Mouse (Mus musculus) retina, postnatal 1 day (tissue): ENCODE measurements around the gene Mbnl2.

Experiments used
- DNase-seq: peaks from one replicate; pipeline ENCODE4 v3.0.0-alpha.2; 2012

Mbnl2 gene

DNA sequence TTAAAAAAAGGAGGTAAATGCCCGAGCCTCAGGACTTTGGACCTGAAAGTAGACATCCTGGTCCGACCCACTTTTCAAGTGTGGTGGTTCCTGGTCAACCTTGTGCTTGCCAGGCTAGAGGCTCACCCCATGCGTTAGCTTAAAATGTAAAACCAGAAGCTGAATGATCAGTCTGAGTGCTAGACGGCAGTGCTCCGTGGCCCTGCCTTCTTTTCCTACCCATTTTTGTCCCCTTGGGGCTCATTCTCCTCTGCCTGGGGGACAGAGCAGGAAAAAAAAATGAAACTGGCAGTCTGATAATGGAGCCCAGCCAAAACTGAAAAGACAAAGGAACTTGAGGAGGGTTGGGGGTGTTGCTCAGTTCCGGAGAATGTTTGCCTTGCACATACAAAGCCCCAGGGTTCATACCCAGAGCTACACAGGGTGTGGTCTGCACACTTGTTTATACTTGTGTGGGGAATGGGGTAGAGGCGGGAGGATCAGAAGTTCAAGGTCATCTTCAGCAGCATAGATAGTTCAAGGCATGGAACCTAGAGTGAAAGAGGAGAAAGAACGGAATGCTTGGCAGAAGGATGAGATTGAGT, 87.0 kb downstream of the Mbnl2 start:
- peak; percentile 19 for DNase-seq

DNA sequence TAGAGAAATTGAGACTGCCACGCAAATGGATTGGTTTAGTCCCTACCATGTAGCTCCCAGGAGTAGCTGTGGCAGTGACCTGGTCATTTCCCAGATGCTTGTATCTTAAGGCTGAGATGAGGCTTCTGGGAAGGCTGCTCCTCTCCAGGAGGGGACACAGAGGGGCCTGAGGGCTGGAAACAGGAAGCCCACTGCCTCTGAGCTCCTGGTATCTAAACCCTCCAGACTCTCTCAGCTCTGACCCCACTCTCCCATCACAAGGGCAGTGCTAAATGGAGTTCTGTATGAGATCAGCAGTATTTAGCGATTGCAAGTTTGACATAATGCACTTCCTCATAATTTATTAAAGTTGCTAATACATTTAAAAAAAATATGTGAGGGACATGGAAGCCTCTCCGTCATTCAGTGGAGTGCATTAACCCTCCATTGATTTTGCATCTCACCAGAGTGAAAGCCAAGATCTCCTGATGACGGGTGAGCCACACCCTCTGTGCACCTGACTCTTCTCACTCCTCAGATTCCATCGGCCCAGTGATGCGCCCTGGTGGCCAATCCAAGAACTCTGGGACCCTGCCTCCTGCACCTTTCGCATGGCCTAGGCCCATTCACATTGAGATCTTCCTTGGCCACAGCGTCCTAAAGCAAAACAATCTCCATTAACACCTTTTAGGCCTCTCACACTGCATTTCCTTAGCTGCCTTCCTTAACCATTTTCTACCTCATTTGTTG, 87.8 kb downstream of the Mbnl2 start:
- no peak for DNase-seq

DNA sequence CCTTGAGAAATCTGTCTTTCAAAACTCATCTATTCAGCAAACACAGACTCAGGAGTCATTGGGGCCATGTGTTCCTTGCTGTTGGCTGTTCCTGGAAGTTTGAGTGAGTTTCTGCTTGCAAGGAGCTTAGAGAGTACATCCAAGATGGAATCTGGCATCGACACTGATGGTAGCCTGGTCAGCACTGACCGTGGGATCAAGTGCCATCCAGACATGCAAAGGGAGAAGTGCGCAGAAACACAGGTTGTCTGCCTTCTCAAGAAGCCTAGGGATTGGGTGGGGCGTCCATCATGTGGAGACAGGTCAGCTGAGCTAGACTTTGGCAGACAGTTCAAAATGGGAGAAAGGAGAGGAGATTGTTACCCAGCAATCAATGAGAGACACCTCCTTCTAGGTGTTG, 89.6 kb downstream of the Mbnl2 start:
- no peak for DNase-seq

DNA sequence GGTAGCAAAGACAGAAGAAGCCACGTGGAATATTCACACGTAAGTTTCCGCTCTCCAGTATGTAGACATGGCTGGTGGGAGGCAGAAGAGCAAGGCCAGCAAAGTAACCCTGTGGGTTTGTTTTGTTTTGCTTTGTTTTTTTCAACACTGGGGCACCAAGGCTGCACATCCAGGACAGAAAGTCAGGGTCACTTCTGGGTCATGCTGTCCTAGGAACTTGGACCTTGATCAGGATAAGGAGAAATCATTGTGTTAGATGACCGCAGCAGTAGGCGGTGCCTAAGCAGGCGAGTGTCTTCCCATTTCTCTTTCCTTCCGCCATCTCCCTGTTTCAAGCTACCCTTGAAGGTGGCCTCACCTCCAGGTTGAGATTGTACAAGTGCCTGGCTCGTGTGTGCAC, 91.5 kb downstream of the Mbnl2 start:
- no peak for DNase-seq

DNA sequence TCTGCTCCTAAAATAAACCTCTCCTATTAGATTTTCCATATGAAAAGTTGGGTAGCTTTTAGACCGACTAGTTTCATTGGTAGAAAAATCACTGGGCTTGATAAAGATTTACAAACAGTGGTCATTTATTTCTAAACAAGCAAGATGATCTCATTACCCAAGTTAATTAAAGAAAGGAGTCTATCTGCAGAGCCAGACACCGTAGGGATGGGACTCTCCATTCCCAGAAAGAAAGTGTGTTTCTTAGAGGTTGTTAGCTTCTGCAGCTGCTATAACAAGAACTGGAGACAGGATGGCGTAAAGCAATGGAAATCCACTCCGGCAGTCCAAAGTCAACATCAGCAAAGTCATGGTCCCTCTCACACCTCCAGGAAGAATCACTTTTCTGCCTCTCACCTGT, 92.1 kb downstream of the Mbnl2 start:
- DNase-seq: no peak

DNA sequence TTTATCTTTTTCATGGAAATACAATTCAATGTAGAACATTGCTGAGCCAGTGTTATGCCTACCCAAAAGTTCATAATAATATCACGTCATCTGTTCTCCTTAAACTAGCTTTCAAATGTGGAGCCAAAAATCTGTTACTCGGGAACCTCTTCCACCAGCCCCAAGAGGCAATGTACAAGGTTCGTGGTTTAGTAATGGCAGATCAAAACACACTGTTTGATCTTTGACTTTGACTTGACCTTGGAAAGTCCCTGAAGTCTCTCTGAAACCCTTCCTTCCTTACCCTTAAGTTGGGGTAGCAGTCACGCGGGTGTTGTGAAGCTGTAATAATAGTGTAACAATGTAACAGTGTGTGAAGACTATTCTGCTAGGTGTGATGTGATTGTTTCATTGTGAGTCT, 93.0 kb downstream of the Mbnl2 start:
- DNase-seq: no peak

DNA sequence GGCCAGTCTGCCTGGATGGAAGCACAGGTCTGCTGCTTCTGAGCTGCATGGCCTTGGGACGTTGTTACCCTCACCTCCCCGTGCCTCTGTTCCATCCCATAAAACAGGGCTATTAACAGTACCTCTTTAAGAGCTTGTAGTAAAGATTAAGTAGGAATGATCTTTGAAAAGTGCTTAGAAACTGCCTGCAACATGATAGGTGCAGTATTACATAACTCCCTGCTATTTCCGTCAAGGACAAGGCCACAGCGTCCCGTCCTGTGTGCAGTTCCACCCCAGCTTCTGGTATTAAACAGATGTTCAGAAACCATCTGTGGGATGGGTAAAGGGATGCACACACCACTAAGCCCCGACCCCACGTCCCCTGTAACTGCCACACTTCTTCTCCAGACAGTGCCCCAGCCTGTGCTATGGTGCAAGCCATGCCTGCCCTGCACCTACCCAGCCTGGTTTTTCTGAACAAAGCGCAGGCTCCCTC, 93.5 kb downstream of the Mbnl2 start:
- no peak for DNase-seq

DNA sequence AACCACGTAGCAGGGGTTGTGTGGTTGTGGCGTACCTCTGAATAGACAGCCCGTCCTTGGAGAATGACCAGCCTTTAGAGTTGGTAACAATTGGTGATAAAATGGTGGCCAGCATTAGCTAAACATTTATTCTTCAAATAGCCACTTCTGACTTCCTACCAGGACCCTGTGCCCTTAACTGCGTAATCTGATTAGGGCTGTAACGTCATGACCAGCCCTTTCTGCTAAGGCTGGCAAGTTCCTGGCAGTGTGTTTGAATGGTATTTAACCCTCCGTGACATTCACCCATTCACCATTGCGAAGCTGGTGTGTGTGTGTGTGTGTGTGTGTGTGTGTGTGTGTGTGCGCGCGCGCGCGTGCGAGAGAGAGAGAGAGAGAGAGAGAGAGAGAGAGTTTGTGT, 94.6 kb downstream of the Mbnl2 start:
- no peak for DNase-seq

- DNase-seq: no peak
Measured at GRCm38 (mm10) chr14:120370631-120371030, 95.2 kb downstream of the Mbnl2 start.

GRCm38 (mm10) chr14:120371174-120371573, 95.7 kb downstream of the Mbnl2 start:
- DNase-seq: no peak

- DNase-seq: no peak
Measured at GRCm38 (mm10) chr14:120373026-120374024, 97.9 kb downstream of the Mbnl2 start.

DNA sequence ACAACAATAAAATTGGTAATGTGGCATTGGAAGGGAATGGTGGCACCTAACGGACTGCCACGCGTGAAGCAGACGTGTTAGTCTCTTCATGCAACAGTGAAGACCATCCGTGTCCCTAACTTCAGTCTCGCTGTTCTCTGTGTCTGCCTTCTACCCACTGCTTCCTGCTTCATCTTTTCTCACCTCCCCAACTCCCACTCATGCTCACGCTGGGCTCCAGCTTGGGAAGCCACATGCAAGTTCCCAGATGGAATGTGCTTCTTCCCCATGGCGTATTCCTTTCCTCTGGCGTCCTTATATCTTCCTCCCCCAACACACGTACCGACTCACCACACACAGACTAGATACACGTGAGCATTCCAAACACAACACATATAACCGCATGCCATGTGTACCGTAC, 99.3 kb downstream of the Mbnl2 start:
- no peak for DNase-seq

- no peak for DNase-seq
Measured at GRCm38 (mm10) chr14:120377192-120377591, 101.7 kb downstream of the Mbnl2 start.

- DNase-seq: no peak
Measured at GRCm38 (mm10) chr14:120378002-120378401, 102.5 kb downstream of the Mbnl2 start.

DNA sequence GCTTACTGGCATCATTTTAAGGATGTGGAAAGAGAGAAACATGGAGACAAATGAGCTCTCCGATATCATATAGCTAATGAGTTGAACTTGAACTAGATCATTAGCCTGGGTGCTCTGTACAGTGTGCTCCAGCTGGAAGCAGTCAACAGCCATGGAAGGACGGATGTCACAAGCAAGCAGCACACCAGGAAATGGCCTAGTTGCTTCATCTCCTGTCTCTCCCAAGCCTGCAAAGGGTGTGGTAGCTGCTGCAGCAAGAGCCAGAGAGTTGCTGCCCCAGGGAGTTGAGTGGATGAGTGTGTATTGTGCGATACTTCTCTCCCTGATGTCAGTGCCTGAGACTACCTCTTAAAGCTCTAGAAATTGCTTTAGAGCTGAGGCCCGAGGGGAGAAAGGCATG, 104.2 kb downstream of the Mbnl2 start:
- no peak for DNase-seq

GRCm38 (mm10) chr14:120381378-120382134, 106.1 kb downstream of the Mbnl2 start:
- DNase-seq: peak; percentile 73

DNA sequence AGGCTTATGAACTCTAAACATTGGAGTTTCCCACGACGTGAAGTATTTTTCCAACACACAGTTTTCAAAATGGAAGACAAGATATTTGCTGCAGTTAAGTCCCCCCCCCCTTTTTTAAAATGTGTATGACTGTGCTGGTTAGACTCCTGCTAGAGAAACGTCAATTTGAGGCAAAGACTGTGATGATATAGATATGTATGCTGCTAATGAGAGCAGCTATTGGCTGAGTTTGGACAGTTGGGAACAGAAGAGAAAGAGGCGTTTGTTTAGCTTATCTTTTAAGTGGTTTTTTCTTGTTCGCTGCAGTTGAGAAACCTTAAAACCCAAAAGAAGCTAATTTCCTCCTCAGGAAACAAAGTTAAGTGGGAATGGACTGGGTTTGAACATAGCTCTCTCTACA, 106.7 kb downstream of the Mbnl2 start:
- DNase-seq: no peak

- no peak for DNase-seq
Measured at GRCm38 (mm10) chr14:120383186-120383851, 107.8 kb downstream of the Mbnl2 start.

DNA sequence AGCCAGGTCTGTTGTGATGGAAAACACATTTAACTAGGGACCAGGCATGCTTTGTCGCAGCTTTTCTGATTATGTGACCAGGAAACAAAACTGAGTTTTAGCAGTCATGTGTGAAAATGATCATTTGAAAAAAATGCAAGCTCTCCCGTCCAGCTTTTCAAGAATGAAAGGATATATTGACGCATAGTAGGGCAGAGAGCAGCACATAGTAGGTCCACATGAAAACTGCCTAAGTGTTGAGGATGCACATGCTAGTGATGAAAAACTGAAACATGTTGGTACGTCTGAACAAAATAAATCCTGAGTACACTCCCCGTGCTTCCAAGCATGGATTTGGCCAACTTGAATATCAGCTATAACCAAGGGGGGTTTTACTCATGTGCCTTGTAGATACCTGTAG, 109.1 kb downstream of the Mbnl2 start:
- DNase-seq: no peak

- DNase-seq: no peak
Measured at GRCm38 (mm10) chr14:120387293-120387692, 111.8 kb downstream of the Mbnl2 start.

DNA sequence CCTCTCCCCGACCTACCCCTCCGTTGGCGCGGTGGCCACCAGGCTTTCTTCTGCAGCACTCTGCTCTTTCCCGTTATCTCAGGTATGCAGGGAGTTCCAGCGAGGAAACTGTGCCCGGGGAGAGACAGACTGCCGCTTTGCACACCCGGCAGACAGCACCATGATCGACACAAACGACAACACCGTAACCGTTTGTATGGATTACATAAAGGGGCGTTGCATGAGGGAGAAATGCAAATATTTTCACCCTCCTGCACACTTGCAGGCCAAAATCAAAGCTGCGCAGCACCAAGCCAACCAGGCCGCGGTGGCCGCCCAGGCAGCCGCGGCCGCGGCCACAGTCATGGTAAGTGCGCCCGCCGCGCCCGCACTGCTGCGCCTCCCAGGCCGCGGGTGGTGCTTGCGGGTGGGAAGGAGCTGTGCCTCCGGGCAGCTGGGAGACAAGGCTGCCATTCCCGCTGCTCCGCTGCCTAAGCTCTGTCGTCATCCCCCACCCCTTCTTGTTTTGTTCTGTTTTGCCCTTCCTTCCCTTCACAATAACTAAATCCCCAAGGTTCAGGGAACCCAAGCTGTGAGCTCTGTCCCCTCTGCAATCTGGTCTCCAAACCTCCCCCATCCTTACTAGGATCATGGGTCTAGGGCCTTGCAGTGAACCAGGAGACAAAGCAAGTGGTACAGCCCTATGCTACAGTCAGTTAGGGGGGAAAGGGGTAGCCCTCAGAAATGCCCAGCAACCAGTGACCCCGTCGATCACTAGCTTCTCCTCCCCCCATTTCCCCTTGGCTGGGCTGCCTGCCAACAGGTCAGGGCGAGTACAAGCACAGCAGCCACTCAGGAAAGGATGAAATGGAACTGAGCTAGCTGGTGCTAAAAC, 113.6 kb downstream of the Mbnl2 start:
- peak; percentile 77 for DNase-seq
